In genomic region chr7:80231971-80232488, GRCm38 (mm10) we compare ENCODE assay signal across 8 mouse cellular contexts. TPM values are rescaled to one million over a fixed set of nuclear protein-coding genes. Genes with fewer than 3 reads are reported as not detected.
DNase-seq lines count a peak whose midpoint lies in the region; ATAC-seq and TF ChIP-seq lines count a peak whose summit lies in the region.

No protein-coding gene starts in this region.

- H3K9ac ChIP-seq in intestine, embryonic 15.5 days, result peak overlapping the region; percentile 56
- H3K9ac ChIP-seq in lung, embryonic 15.5 days, result peak overlapping the region; percentile 57

- no peak for DNase-seq in lung, adult 2 months
- no peak for DNase-seq in lung, postnatal 4 days
- DNase-seq in c-Kit-negative CD71-positive TER-119-positive erythroid progenitor cells, embryonic 14.5 days (ENCODE audit: low read depth, low spot score), result peak; percentile 51
- DNase-seq in left cerebral cortex, postnatal 10 days (ENCODE audit: extremely low spot score in 1 of 2, low spot score in 2 of 2), result no peak
- DNase-seq in right cerebral cortex, postnatal 4 days, result no peak
- no peak for DNase-seq in cerebellum, adult 11 months

- TF ChIP-seq CTCF in lung, adult 2 months (IDR thresholded peaks at IDR 0.05; ENCODE audit: insufficient read depth, low read length), result no peak

- peak overlapping the region; percentile 88 for H3K4me2 ChIP-seq in intestine, embryonic 15.5 days (replicated peaks)
- peak overlapping the region; percentile 88 for H3K4me2 ChIP-seq in lung, embryonic 15.5 days

- peaks cover 5% of the 10 kb centered on the region for H3K36me3 ChIP-seq in intestine, embryonic 15.5 days
- H3K36me3 ChIP-seq in lung, embryonic 15.5 days, result peaks cover 10% of the 10 kb centered on the region; the same call in 1 of the 2 replicates

- no peaks in the 10 kb centered on the region for H3K9me3 ChIP-seq in intestine, embryonic 15.5 days
- H3K9me3 ChIP-seq in lung, embryonic 15.5 days, result no peaks in the 10 kb centered on the region

- TF ChIP-seq POLR2A in lung, adult 2 months (IDR thresholded peaks at IDR 0.05; ENCODE audit: borderline replicate concordance, extremely low read depth, low read depth, low read length), result no peak

- intact Hi-C loops in left cerebral cortex, postnatal 10 days (cut with DNase I), result no loop called here

- H3K27ac ChIP-seq in intestine, embryonic 15.5 days, result peak overlapping the region; percentile 88
- H3K27ac ChIP-seq in lung, embryonic 15.5 days, result peak overlapping the region; percentile 76

- H3K4me1 ChIP-seq in lung, adult 2 months (ENCODE audit: control insufficient read depth, insufficient read depth, low read length), result peaks cover 4% of the 10 kb centered on the region; the same call in 1 of the 2 replicates
- 0 out of 2 replicates have a peak, but pooled peaks cover 4% of the 10 kb centered on the region for H3K4me1 ChIP-seq in intestine, embryonic 15.5 days (replicated peaks)
- H3K4me1 ChIP-seq in lung, embryonic 15.5 days, result peaks cover 22% of the 10 kb centered on the region

- ATAC-seq in intestine, embryonic 15.5 days, result peak; percentile 73
- ATAC-seq in lung, embryonic 15.5 days (ENCODE audit: borderline replicate concordance, extremely low read depth, low FRiP score, low TSS enrichment), result peak; percentile 11; the same call in 1 of the 2 replicates

- peak overlapping the region; percentile 88 for H3K4me3 ChIP-seq in lung, adult 2 months (replicated peaks; ENCODE audit: extremely low read depth, low read depth, low read length)
- peak overlapping the region; percentile 78 for H3K4me3 ChIP-seq in intestine, embryonic 15.5 days (replicated peaks)
- H3K4me3 ChIP-seq in lung, embryonic 15.5 days, result peak overlapping the region; percentile 69

- H3K27me3 ChIP-seq in intestine, embryonic 15.5 days (replicated peaks), result no peaks in the 10 kb centered on the region
- no peaks in the 10 kb centered on the region for H3K27me3 ChIP-seq in lung, embryonic 15.5 days

- under 1% methylated on average over 29 of the region's 29 CpGs for WGBS in lung, adult 2 months
- under 1% methylated on average over 29 of the region's 29 CpGs for WGBS in intestine, embryonic 15.5 days
- whole genome bisulfite sequencing in lung, embryonic 15.5 days, result under 1% methylated on average over 29 of the region's 29 CpGs

RNA-seq across cellular contexts. Expression of gene Cib1, which starts 0.6 kb away (rescaled TPM):
- 93.8 and 94.6 TPM in 2 replicates for polyA plus RNA-seq in lung, adult 2 months (2012; rRNA removed)
- 199 and 237 TPM in 2 replicates for polyA plus RNA-seq in intestine, embryonic 15.5 days (2015; fragmentation: Nextera tagmentation; extraction: Ambion mirVana)
- 79.1 and 90.8 TPM in 2 replicates for polyA plus RNA-seq in lung, embryonic 15.5 days (2015; fragmentation: Nextera tagmentation; extraction: Ambion mirVana)
- 10 to 100 TPM; 19.4 to 21.2 TPM for total RNA-seq in left cerebral cortex, postnatal 10 days (2021)

RNA-seq across cellular contexts. Expression of gene Gdpgp1, which starts 0.6 kb away (rescaled TPM):
- polyA plus RNA-seq in lung, adult 2 months (2012; rRNA removed), result 2.4 and 3.2 TPM in 2 replicates
- 6.5 and 6.6 TPM in 2 replicates for polyA plus RNA-seq in intestine, embryonic 15.5 days (2015; fragmentation: Nextera tagmentation; extraction: Ambion mirVana)
- polyA plus RNA-seq in lung, embryonic 15.5 days (2015; fragmentation: Nextera tagmentation; extraction: Ambion mirVana), result 3.0 and 4.0 TPM in 2 replicates
- 1 to 10 TPM; 6.0 to 7.0 TPM for total RNA-seq in left cerebral cortex, postnatal 10 days (2021)

RNA-seq across cellular contexts. Expression of gene Ttll13, which starts 14.1 kb away (rescaled TPM):
- polyA plus RNA-seq in lung, adult 2 months (2012; rRNA removed), result 1.2 and 1.3 TPM in 2 replicates
- polyA plus RNA-seq in intestine, embryonic 15.5 days (2015; fragmentation: Nextera tagmentation; extraction: Ambion mirVana), result 0.96 and 1.3 TPM in 2 replicates
- 0.73 and 0.93 TPM in 2 replicates for polyA plus RNA-seq in lung, embryonic 15.5 days (2015; fragmentation: Nextera tagmentation; extraction: Ambion mirVana)
- 1 to 10 TPM; 1.3 to 2.2 TPM for total RNA-seq in left cerebral cortex, postnatal 10 days (2021)

RNA-seq across cellular contexts. Expression of gene Ngrn, which starts 29.0 kb away (rescaled TPM):
- 21.0 and 26.2 TPM in 2 replicates for polyA plus RNA-seq in lung, adult 2 months (2012; rRNA removed)
- polyA plus RNA-seq in intestine, embryonic 15.5 days (2015; fragmentation: Nextera tagmentation; extraction: Ambion mirVana), result 51.3 and 52.8 TPM in 2 replicates
- polyA plus RNA-seq in lung, embryonic 15.5 days (2015; fragmentation: Nextera tagmentation; extraction: Ambion mirVana), result 44.6 and 45.7 TPM in 2 replicates
- 10 to 100 TPM; 43.9 to 46.8 TPM for total RNA-seq in left cerebral cortex, postnatal 10 days (2021)

RNA-seq across cellular contexts. Expression of gene Vps33b, which starts 37.4 kb away (rescaled TPM):
- polyA plus RNA-seq in lung, adult 2 months (2012; rRNA removed), result 11.9 and 14.4 TPM in 2 replicates
- 12.7 and 14.8 TPM in 2 replicates for polyA plus RNA-seq in intestine, embryonic 15.5 days (2015; fragmentation: Nextera tagmentation; extraction: Ambion mirVana)
- 9.5 and 11.1 TPM in 2 replicates for polyA plus RNA-seq in lung, embryonic 15.5 days (2015; fragmentation: Nextera tagmentation; extraction: Ambion mirVana)
- total RNA-seq in left cerebral cortex, postnatal 10 days (2021), result 10 to 100 TPM; 22.9 to 26.3 TPM
